Mouse (Mus musculus) layer of hippocampus, postnatal 25 days (tissue): ENCODE data around the gene Lrch4. TPM values are rescaled to one million over a fixed set of nuclear protein-coding genes. Genes with fewer than 3 reads are reported as not detected.

ENCODE experiments used
- DNase-seq, 2 experiments: peaks; one replicate each; pipeline ENCODE4 v3.0.0; 2022; ENCODE audit warnings: mixed read lengths in 2 of 2, low spot score in 1 of 2; ENCODE audit errors: extremely low spot score in 1 of 2
- total RNA-seq, 2 experiments: library from RNA; stranded (reverse); gene quantifications; 2 replicates each; pipeline ENCODE4 v1.2.3; 2021

Lrch4 gene
- total RNA-seq: 10 to 100 TPM; 19.3 to 23.5 TPM

- peak; percentile 93 to 94 for DNase-seq
These were observed at the start of gene Lrch4, which contains the start of the genes Fbxo24 and Gm20605 for GRCm38 (mm10) chr5:137628498-137629305. Gene Lrch4 (plus strand): TSS chr5:137629121. Gene Fbxo24 (minus strand): TSS chr5:137629002. Gene Gm20605 (plus strand): TSS chr5:137629175.

GRCm38 (mm10) chr5:137580246-137580645 lies 48.7 kb upstream of the Lrch4 start:
- no peak for DNase-seq

- no peak for DNase-seq
These were observed 46.2 kb upstream of the Lrch4 start for GRCm38 (mm10) chr5:137582702-137583101.

DNA sequence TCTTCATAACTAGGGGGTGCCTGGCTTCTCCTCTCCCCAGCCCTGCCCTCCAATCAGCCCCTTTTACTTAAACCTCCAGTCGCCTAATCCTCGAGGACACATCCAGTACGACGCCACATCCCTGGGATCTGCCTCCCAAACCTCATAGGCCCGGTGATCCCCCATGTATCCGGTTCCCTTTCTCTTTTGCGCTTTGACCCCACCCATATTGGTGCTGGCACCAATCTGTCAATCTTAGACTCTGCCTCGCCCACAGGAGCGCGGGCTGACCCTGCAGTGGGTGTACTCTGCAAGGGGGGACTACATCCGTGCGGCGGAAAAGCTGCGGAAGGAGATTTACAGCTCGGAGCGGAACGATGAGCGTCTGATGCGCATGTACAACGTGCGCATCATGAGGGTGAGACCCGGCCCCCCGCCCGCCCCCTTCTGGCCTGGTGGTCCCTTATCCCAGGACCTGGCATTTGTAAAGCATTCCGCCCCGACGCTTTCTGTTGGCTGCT lies 45.2 kb upstream of the Lrch4 start:
- DNase-seq: peak; percentile 46 to 53

DNA sequence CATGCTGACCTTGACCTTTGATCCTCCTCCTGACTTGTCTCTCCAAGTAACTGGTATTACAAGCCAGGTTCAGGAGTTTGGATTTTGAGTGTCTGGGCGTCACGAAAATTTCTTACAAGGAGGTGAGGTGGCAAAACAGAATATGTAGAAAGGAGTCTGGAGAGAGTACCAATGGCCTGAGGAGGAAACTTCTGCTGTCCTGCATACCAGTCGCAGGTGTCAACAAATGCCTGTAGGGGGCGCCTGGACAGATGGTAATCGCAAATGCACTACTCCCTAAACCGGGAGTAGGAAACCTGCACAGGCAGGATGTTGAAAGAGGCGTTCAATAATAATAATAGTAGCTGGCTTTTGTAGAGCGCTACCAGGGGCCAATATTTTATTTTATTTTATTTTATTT lies 43.9 kb upstream of the Lrch4 start:
- DNase-seq: peak; percentile 26 to 70

DNA sequence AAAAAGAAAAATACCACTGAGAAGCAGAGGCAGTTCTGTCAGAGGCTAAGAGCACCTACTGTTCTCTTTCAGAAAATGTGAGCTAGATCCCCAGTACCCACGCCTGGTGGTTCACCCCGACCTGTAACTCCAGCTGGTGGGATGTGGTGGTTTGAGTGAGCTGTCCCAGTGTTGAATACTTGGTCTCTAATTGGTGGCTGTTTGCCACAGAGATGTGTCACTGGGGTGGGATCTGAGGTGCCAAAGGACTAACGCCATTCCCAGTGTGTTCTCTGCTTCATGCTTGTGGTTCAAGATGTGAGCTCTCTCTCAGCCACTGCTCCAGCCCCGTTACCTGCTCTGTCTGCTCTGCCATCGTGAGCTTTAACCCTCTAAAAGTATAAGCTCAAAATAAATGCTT lies 38.4 kb upstream of the Lrch4 start:
- no peak for DNase-seq

- no peak for DNase-seq
These were observed 33.0 kb upstream of the Lrch4 start for GRCm38 (mm10) chr5:137595921-137596320.

- DNase-seq: no peak
These were observed 32.2 kb upstream of the Lrch4 start for GRCm38 (mm10) chr5:137596601-137597261.

DNA sequence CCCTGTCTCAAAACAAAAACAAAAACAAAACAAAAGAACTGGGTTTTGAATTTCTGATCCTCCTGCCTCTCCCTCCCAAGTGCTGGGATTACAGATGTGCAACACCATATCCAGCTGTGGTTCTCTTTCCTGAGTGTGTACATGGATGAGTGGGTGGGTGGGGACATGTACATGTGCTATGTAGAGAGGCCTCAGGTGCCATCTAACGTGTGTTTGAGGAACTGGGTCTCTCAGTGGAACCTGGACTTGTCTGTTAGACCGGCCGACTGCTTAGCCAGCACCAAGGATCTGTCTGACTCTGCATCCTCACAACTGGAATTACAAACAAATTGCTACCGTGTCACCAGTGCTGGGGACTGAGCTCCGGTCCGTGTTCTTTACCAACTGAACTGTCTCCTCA lies 31.3 kb upstream of the Lrch4 start:
- DNase-seq: no peak

DNA sequence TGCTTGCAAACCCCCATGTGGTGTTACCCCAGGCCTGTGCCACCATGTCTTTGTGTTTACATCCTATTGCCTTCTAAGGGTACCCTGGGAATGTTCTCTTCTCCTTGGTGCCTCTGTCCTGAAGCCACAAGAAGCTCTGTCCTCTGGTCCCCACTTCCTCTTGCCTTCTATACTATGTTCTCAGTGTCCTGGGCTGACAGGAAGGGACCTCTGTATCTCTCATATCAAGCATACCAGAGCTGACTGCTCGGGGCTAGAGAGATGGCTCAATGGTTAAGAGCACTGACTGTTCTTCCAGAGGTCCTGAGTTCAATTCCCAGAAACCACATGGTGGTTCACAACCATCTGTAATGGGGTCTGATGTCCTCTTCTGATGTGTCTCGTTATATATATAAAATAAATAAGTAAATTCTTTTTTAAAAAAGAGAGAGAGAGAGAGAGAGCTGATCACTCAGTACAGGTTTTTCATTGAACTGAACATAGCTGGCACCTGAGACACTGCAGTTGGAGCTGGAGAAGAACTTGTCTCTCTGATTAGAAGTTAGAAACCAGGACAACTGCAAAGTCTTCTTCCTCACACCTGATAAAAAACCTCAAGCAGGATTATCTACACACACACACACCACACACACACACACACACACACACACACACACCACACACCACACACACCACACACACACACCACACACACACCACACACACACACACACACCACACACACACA lies 30.7 kb upstream of the Lrch4 start:
- no peak for DNase-seq

DNA sequence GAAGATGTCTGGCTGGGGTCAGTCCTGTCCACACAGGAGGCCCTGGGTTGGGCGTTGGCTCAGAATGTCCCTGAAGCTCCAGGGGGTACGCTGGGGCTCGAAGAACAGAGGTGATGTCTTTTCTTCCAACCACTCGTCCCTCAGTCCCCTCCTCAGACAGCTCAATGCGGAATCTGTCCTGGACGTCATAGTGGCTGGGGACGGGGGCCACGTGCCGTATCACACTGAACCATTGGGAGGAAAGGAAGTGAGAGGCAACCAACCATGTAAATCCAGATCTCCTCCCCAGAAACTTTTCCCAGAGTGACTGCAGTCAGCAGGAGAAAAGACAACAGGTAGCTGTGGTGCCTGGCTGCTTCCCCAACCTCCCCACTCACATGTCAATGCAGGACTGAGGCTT lies 29.3 kb upstream of the Lrch4 start:
- DNase-seq: no peak

GRCm38 (mm10) chr5:137600281-137600618 lies 28.7 kb upstream of the Lrch4 start:
- no peak for DNase-seq

DNA sequence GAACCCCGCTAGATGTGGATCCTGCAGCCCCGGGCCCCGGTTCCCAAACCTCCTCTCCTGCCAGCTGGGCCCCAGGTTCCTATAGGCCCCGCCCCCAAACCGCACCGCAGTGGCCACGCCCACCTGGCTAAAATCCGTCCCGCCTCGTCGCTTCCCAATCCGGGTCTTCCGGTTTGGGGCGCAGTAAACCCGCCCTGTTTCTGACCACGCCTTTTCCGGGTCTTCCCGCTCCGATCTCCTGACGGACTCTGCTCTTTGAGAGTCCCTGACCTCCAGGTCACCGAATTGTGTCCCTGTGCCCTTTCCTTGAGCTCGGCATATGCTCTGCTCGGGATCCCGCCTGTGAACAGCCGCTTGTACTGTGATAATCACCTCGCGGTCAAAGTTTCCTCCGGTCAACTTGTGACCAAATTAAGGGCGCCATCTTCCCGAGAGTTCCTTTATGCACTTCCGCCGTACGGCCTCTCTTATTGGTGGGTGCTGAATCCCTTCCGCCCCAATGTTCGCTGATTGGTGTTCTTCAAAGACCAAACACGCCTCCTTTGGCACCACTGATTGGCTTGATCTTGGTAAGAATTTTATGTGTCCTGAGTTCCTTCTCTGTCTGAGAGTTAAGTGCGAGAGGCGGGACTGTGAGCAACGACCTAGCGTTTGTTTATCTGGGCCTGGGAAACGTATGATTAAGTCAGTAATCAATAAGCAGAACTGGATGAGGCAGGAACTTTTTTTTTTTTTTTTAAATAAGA lies 28.1 kb upstream of the Lrch4 start, which contains the start of gene Mospd3:
Gene Mospd3, minus strand, starts transcription at position 440 of the 746 bp plus-strand sequence.
- DNase-seq: peak; percentile 89 to 92

GRCm38 (mm10) chr5:137601365-137601729 lies 27.6 kb upstream of the Lrch4 start:
- peak in 1 of 2 experiments; percentile 15 for DNase-seq

- DNase-seq: no peak
These were observed 20.9 kb upstream of the Lrch4 start for GRCm38 (mm10) chr5:137607860-137608653.

GRCm38 (mm10) chr5:137608654-137609190 lies 20.2 kb upstream of the Lrch4 start:
- no peak for DNase-seq

DNA sequence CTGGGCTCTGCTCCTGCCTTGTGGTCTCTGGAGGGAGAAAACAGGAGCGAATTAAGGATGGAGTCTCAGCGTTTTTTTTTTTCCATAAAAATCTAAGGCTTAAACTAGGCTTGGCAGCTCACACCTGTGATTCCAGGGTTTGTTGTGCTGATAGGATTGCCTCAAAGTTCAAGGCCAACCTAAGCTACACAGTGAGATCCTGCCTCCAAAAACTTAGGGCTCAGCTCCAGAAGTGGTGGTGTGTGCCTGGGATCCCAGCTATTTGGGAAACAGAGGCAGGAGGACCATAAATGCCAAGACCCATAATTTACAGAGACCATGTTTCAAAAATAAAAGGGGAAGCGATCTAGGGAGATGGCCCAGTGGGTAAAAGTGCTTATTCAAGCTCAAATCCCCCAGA lies 19.6 kb upstream of the Lrch4 start:
- DNase-seq: no peak

DNA sequence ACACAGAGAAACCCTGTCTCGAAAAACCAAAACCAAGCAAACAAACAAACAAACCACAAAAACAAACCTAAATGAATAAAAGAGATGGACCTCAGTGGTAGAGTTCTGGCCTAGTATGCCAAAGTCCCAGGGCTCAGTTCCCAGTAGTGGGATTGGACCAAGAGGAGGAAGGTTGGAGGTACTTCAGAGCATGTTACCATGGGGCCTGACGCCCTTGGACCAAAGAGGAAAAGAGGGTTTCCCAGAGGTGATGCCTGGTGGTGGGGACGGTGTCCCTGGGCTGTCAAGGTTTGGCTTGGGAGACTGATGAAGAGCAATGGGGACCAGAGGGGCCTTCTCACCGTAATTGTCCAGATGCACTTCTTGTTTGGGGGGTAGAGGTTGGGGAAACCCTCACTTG lies 18.9 kb upstream of the Lrch4 start:
- no peak for DNase-seq

DNA sequence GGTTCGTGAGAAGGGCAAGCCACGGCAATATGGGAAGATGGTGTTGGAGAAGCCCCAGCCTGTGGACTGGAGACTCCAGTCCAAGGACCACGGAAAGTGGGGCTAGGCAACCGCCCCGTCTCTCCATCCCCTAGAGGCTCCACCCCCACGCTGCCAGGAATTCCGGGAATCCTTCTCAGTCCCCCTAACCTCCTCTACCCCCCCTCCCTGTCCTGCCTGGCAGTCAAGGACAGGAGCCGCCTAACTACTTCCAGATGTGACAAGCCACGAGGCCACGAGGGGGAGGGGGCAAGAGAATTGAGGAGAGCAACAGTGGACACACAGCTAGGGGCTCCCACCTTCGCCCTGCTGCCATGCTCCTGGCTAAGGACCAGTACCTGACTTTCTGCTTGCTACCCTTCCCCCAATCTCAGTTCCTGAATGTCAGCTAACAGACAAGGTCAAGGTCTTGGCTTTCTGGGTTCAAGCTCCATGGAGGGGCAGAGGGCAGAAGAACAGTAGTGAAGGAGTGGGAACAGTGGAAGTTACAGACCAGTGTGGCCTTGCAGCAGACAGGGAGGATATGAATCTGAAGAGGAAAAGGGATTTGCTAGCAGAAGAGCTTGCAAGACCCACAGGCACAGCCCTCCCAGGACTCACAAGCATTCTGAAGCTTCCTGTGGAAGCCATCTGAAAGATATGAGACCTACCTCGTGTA lies 18.2 kb upstream of the Lrch4 start:
- no peak for DNase-seq
